Mouse (Mus musculus): ENCODE measurements around the gene Rps6ka3.
A peak's percentile ranks its signal among the peaks of the same experiment; 100 is the strongest.

The Rps6ka3 gene

DNA sequence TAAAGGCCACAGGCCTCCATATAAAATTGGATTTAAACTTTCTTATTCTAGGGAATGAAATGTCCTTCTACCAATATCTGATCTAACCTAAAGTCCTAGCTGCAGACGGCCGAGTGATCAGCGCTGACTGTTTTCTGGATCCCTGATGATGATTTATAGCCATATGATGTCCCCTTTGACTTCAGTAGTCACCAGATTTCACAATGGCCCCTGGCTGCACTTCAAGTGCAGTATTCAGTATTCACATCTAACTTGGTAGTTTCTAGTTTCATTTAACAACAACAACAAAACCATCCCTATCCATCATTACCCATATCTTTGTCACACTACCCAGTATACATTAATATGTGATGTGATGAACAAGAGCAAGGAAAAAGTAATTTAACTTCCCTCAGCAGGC is 154.4 kb downstream of the Rps6ka3 start:
- no peak for DNase-seq

DNA sequence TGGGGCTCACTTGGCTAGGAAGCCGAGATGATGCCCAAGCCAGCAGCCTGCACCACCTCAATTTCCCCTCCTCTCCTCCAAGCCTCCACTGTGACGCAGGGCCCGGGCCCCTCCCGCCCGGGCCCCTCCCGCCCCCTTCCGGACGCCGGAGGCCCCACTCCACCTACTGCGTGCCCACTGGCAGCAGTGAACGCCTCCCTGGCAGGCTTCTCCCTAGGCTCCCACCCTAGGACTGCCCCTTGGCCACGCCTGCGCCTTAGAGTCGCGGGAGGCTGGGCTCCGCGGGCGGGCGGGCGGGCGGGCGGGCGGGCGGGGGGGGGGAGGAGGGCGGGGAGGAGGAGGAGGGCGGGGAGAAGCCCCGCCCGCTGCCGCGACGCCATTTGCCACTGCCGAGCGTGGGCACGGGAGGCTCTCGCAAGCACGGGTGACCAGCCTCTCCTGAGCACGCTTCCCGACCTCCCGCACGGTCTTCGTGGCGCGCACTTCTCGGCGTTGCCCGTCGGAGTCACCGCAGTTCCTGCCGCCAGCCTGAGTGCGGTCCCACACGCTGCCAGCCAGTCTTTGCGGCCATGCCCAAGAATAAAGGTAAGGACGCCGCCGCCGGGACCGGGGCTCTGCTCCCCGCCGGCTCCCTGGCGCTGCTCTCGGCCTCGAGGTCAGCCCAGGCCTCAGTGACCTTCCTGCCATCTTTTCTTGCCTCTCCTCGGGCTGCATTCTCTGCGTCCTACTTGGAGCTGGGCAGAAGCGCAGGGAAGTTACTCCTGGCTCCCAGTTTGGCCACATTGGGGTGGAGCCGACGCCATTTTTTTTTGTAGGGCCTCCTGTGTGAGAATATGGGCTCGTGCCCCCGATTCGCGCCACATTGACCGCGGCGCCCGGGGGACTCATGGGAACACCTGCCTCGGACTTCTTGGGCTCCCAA is 162.0 kb downstream of the Rps6ka3 start, which contains the start of gene Eif1ax:
Gene Eif1ax, plus strand, starts transcription at position 348 of the 922 bp plus-strand sequence.
- DNase-seq: peak; percentile 50

DNA sequence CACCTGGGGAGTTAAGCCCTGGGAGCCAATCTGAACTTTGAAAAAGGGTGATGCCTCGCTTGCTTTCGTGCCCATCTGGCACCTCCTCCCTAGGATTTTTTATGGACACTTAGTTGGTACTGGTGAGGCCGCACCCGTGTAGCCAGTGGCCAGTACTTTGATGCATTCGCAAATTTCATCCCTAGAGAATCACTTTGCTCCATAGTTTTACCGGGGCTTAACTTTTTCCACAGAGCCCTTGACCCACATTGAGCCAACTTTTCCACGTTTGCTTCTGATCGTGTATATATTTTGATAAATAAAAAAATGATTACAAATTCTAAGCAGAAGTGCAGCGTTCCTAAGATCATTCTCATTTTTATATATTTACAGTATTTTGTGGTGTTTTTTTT is 162.6 kb downstream of the Rps6ka3 start:
- no peak for DNase-seq

DNA sequence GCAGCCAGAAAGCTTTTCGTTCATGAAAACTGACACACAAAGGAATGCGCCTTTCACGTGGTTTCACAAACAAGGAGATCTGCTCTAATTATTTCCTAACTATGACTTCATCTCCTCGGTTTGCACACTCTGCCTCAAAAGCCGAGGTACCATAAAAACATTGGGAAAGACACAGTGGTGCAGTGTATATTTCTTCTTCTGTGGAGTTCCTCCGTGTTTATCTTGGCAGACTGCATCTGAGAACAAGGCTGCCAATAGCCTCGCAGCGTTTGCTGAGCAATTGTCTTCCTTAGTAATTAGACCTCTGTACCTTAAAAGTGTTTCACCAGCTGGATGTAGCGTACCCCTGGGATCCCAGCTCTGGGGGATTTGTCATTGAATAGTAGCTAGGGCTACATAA is 177.0 kb downstream of the Rps6ka3 start:
- DNase-seq: no peak

DNA sequence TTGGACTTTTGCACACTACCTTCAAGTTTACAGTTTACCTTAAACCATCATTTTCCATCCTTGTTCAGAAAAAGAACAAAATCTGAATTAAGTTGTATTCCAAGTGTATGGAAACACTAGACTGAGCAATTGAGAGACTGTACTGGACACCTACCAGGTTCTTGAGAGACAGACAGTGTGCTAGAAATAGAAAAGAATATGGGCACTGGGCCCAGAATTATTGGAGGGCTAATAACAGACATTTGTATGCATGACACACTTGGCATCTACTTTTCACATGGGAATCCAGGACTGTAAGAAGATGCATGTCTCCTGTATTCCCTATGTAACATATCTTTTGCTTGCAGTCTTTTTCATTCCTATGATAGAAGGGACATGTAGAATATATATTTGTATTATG is 178.8 kb downstream of the Rps6ka3 start:
- no peak for DNase-seq

DNA sequence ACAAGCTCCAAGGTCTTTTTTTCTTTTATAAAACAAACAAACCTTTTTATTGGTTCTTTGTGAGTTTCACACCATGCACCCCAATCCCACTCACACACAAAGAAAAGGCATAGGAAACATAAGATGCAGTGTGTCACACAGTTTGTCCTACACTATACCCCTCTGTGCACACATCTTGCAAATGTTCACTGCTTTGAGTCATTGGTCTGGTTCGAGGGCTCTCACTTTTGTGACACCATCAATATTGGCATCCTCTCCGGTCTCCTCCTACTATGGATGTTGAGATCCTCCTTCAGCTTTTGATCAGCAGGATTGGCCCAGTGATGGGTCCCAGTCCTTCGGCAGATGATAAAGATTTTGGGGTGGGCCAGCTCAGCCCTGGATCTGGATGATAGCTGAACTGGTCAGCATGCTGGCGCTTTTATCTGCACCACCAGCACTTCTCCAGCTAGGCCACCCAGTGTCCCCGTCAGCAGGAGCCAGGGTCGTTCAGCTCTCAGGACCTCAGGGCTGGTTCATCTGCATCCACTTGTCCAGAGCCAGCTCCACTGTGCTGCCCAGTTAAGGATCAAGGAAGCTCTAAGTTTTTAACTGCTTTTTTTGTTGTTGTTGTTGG is 180.3 kb downstream of the Rps6ka3 start:
- DNase-seq: no peak

DNA sequence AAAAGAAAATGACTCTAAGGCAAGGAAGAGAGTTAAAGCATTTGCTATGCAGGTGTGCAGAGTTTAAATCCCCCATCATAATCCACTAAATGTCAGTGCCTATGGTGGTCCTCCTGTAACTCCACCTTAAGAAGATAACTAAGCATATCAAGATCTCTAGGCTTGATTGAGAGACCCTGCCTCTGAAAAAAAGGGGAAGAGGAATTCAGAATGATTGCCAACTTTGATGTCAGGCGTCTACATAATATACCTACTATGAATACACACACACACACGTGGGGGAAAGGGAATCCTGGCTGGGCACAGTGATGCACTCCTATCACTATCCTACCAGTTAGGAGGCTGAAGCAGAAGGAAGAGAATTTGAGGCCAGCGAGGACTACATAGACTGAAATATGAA is 181.1 kb downstream of the Rps6ka3 start:
- DNase-seq: no peak

DNA sequence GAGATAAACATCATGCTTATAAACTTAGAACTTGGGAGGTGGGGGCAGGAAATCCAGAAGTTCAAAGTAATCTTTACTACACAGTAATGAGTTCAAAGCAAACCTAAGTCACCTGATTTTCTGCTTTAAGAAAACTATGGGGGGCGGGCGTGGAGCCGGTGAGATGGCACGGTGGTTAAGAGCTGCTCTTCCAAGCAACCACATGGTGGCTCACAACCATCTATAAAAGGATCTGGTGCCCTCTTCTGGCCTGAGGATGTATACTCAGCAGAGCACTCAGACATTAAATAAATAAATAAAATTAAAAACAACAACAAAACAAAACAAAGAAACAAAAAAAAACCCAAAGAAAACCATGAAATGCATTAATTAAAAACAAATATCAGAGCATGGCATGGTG is 199.1 kb downstream of the Rps6ka3 start:
- peak; percentile 8 for DNase-seq

DNA sequence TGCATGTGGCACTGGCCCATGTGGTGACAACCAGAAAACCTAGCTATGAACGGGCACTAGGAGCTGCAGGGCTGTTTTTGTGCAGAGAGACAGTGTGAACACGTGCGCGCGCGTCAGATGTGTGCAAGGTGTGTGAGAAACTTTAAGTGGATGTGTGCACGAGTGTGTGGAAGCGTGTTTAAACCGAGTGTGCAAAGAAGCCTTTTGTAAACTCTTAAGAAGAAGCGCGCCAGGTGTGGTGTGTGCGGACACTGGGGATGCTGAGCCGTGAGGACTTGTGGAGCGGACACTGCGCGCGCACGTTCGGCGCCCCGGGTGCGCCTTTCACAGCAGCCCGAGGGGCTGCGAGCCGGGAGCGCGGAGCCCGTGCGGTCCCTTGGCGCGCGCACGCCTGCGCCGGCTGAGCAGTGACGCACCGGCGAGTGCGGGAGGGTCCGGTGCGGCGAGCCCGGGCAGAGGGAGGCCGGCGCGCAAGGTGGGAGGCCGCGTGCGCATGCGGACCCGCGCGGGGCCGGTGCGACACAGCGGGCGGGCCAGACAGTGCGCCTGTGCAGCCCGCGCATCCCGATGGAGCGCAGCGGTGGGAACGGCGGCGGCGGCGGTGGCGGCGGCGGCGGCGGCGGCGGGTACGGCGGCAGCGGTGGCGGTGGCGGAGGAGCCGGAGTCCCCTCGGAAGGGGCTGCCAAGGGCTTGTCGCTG is 204.2 kb downstream of the Rps6ka3 start, which contains the start of gene Map7d2:
Gene Map7d2, plus strand, starts transcription at position 443 of the 699 bp plus-strand sequence.
- DNase-seq: peak; percentile 63

DNA sequence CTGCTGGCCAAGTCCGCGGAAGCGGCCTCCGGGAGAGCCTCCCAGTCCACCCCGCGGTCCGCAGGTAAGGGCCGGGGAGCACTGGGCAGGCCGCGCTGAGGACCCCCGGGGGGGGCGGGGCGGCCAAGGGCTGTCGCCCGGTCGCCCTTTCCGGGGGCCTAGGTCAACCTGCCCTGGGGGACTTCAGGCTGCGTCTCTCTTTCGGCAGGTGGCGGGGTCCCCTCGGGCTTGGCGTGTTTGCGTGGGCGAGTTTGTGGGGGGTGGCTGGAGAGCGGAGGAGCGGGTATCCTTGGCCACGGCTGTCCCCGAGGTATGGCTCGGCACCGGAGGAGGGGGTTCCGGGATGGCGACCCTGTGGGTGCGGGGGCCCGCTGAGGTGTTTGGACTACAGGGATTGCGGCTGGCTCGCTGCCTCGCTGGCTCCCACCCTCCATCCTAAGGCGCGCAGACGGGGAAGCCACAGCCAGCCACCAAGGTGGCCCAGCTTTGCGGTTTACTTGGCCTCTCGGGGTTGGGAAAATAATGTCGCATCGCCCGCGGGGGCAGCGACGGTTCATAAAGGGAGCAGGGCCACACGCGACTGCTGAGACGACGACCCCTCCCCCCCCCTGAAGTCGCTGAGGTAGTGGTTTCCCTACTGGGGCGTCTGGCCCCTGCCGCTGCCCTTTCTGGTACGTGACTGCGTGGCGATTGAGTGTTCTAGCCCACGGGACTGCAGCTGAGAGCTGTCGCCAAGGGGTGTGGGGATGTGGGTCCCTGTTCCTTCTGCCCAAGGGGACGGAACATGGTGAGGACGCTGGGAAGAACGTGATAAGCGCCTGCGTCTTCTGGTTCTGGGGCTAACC is 204.9 kb downstream of the Rps6ka3 start:
- DNase-seq: peak; percentile 17
